Mouse (Mus musculus): ENCODE data around the gene Mtg2. TPM values are rescaled to one million over a fixed set of nuclear protein-coding genes. Genes with fewer than 3 reads are reported as not detected.

The Mtg2 gene
- polyA plus RNA-seq, 1 experiment from 2014 or later = 24.6 TPM

- no peak overlapping the region for H3K4me3 ChIP-seq (ENCODE audit: low read length)
- H3K36me3 ChIP-seq (ENCODE audit: control insufficient read depth, insufficient read depth, low read length) = no peaks in the 10 kb centered on the region
- peaks cover 42% of the 10 kb centered on the region for H3K27me3 ChIP-seq (ENCODE audit: control insufficient read depth, insufficient read depth, low read length)
- H3K9ac ChIP-seq (ENCODE audit: low read depth, low read length) = no peak overlapping the region
- H3K4me1 ChIP-seq (ENCODE audit: control insufficient read depth, insufficient read depth, low read length) = peaks cover 7% of the 10 kb centered on the region; the same call in 1 of the 2 replicates
- no peaks in the 10 kb centered on the region for H3K9me3 ChIP-seq (ENCODE audit: control insufficient read depth, low read length)
- no peak for ATAC-seq (ENCODE audit: low FRiP score, low TSS enrichment)
- H3K27ac ChIP-seq (ENCODE audit: low read depth, low read length) = no peak overlapping the region
- no peak overlapping the region for H3K4me2 ChIP-seq (replicated peaks; ENCODE audit: low read depth, low read length)
- 70% methylated on average over 4 of the region's 4 CpGs for WGBS
These were observed 36.7 kb downstream of the Mtg2 start for GRCm38 (mm10) chr2:180107081-180107480.

DNA sequence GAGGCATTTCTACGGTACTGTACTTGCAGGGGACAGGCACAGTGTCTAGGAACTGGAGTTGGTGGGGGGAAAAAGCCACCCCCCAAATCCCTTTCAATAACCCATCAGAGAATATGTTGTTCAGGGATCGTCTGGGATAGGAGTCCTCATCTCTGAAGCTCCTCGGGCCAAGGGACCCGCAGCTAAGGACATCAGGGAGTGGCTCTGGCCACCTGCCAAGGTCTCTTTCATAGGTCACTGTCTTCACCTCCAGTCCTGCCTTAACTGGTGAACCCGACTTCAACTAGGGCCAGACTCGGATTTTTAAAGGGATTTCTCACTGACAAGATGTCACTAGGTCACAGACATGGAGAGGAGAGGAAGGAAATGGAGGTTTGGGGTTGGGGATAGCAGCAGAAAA, 37.9 kb downstream of the Mtg2 start:
- H3K36me3 ChIP-seq (ENCODE audit: control insufficient read depth, insufficient read depth, low read length) = no peaks in the 10 kb centered on the region
- H3K4me3 ChIP-seq (ENCODE audit: low read length) = no peak overlapping the region
- no peak for ATAC-seq (ENCODE audit: low FRiP score, low TSS enrichment)
- WGBS = 57% methylated on average over 6 of the region's 6 CpGs
- H3K9ac ChIP-seq (ENCODE audit: low read depth, low read length) = no peak overlapping the region
- H3K27me3 ChIP-seq (ENCODE audit: control insufficient read depth, insufficient read depth, low read length) = peaks cover 30% of the 10 kb centered on the region
- no peak overlapping the region for H3K4me2 ChIP-seq (replicated peaks; ENCODE audit: low read depth, low read length)
- no peak overlapping the region for H3K27ac ChIP-seq (ENCODE audit: low read depth, low read length)
- H3K4me1 ChIP-seq (ENCODE audit: control insufficient read depth, insufficient read depth, low read length) = peaks cover 7% of the 10 kb centered on the region; the same call in 1 of the 2 replicates
- H3K9me3 ChIP-seq (ENCODE audit: control insufficient read depth, low read length) = no peaks in the 10 kb centered on the region

GRCm38 (mm10) chr2:180113909-180114890, 43.8 kb downstream of the Mtg2 start:
- no peak overlapping the region for H3K9ac ChIP-seq (ENCODE audit: low read depth, low read length)
- no peaks in the 10 kb centered on the region for H3K27me3 ChIP-seq (ENCODE audit: control insufficient read depth, insufficient read depth, low read length)
- no peak for ATAC-seq (ENCODE audit: low FRiP score, low TSS enrichment)
- no peaks in the 10 kb centered on the region for H3K9me3 ChIP-seq (ENCODE audit: control insufficient read depth, low read length)
- H3K4me3 ChIP-seq (ENCODE audit: low read length) = no peak overlapping the region
- 56% methylated on average over 17 of the region's 17 CpGs for WGBS
- H3K27ac ChIP-seq (ENCODE audit: low read depth, low read length) = no peak overlapping the region
- H3K4me1 ChIP-seq (ENCODE audit: control insufficient read depth, insufficient read depth, low read length) = peaks cover 11% of the 10 kb centered on the region
- no peaks in the 10 kb centered on the region for H3K36me3 ChIP-seq (ENCODE audit: control insufficient read depth, insufficient read depth, low read length)
- no peak overlapping the region for H3K4me2 ChIP-seq (replicated peaks; ENCODE audit: low read depth, low read length)

- no peak overlapping the region for H3K4me3 ChIP-seq (ENCODE audit: low read length)
- no peaks in the 10 kb centered on the region for H3K27me3 ChIP-seq (ENCODE audit: control insufficient read depth, insufficient read depth, low read length)
- H3K9me3 ChIP-seq (ENCODE audit: control insufficient read depth, low read length) = no peaks in the 10 kb centered on the region
- H3K9ac ChIP-seq (ENCODE audit: low read depth, low read length) = no peak overlapping the region
- no peak overlapping the region for H3K27ac ChIP-seq (ENCODE audit: low read depth, low read length)
- no peaks in the 10 kb centered on the region for H3K36me3 ChIP-seq (ENCODE audit: control insufficient read depth, insufficient read depth, low read length)
- ATAC-seq (ENCODE audit: low FRiP score, low TSS enrichment) = no peak
- H3K4me2 ChIP-seq (replicated peaks; ENCODE audit: low read depth, low read length) = no peak overlapping the region
- H3K4me1 ChIP-seq (ENCODE audit: control insufficient read depth, insufficient read depth, low read length) = peaks cover 15% of the 10 kb centered on the region
- 10% methylated on average over 6 of the region's 6 CpGs for WGBS
These were observed 44.9 kb downstream of the Mtg2 start for GRCm38 (mm10) chr2:180115279-180115678.

- no peak overlapping the region for H3K4me2 ChIP-seq (replicated peaks; ENCODE audit: low read depth, low read length)
- ATAC-seq (ENCODE audit: low FRiP score, low TSS enrichment) = no peak
- H3K9ac ChIP-seq (ENCODE audit: low read depth, low read length) = no peak overlapping the region
- H3K27me3 ChIP-seq (ENCODE audit: control insufficient read depth, insufficient read depth, low read length) = no peaks in the 10 kb centered on the region
- H3K9me3 ChIP-seq (ENCODE audit: control insufficient read depth, low read length) = no peaks in the 10 kb centered on the region
- WGBS = 74% methylated on average over 10 of the region's 10 CpGs
- no peaks in the 10 kb centered on the region for H3K36me3 ChIP-seq (ENCODE audit: control insufficient read depth, insufficient read depth, low read length)
- peaks cover 16% of the 10 kb centered on the region for H3K4me1 ChIP-seq (ENCODE audit: control insufficient read depth, insufficient read depth, low read length)
- no peak overlapping the region for H3K27ac ChIP-seq (ENCODE audit: low read depth, low read length)
- no peak overlapping the region for H3K4me3 ChIP-seq (ENCODE audit: low read length)
These were observed 45.7 kb downstream of the Mtg2 start for GRCm38 (mm10) chr2:180116081-180116493.

- ATAC-seq (ENCODE audit: low FRiP score, low TSS enrichment) = no peak
- Histone ChIP-seq H3K36me3 (ENCODE audit: control insufficient read depth, insufficient read depth, low read length) (no peaks in the 10 kb centered on the region), H3K27me3 (ENCODE audit: control insufficient read depth, insufficient read depth, low read length) (no peaks in the 10 kb centered on the region), H3K4me1 (ENCODE audit: control insufficient read depth, insufficient read depth, low read length) (peaks cover 16% of the 10 kb centered on the region), H3K4me2 (replicated peaks; ENCODE audit: low read depth, low read length) (no peak overlapping the region), H3K9me3 (ENCODE audit: control insufficient read depth, low read length) (no peaks in the 10 kb centered on the region), H3K4me3 (ENCODE audit: low read length) (no peak overlapping the region), H3K9ac (ENCODE audit: low read depth, low read length) (no peak overlapping the region), H3K27ac (ENCODE audit: low read depth, low read length) (no peak overlapping the region)
- 75% methylated on average over 8 of the region's 8 CpGs for WGBS
These were observed 46.5 kb downstream of the Mtg2 start for GRCm38 (mm10) chr2:180116741-180117484.

- H3K4me1 ChIP-seq (ENCODE audit: control insufficient read depth, insufficient read depth, low read length) = peaks cover 16% of the 10 kb centered on the region
- H3K9me3 ChIP-seq (ENCODE audit: control insufficient read depth, low read length) = no peaks in the 10 kb centered on the region
- no peak overlapping the region for H3K4me3 ChIP-seq (ENCODE audit: low read length)
- H3K27ac ChIP-seq (ENCODE audit: low read depth, low read length) = no peak overlapping the region
- no peak for ATAC-seq (ENCODE audit: low FRiP score, low TSS enrichment)
- no peaks in the 10 kb centered on the region for H3K27me3 ChIP-seq (ENCODE audit: control insufficient read depth, insufficient read depth, low read length)
- 12% methylated on average over 13 of the region's 13 CpGs for WGBS
- H3K9ac ChIP-seq (ENCODE audit: low read depth, low read length) = no peak overlapping the region; the same call in 1 of the 2 replicates
- H3K36me3 ChIP-seq (ENCODE audit: control insufficient read depth, insufficient read depth, low read length) = no peaks in the 10 kb centered on the region
- no peak overlapping the region for H3K4me2 ChIP-seq (replicated peaks; ENCODE audit: low read depth, low read length)
These were observed 47.3 kb downstream of the Mtg2 start for GRCm38 (mm10) chr2:180117485-180118194.

DNA sequence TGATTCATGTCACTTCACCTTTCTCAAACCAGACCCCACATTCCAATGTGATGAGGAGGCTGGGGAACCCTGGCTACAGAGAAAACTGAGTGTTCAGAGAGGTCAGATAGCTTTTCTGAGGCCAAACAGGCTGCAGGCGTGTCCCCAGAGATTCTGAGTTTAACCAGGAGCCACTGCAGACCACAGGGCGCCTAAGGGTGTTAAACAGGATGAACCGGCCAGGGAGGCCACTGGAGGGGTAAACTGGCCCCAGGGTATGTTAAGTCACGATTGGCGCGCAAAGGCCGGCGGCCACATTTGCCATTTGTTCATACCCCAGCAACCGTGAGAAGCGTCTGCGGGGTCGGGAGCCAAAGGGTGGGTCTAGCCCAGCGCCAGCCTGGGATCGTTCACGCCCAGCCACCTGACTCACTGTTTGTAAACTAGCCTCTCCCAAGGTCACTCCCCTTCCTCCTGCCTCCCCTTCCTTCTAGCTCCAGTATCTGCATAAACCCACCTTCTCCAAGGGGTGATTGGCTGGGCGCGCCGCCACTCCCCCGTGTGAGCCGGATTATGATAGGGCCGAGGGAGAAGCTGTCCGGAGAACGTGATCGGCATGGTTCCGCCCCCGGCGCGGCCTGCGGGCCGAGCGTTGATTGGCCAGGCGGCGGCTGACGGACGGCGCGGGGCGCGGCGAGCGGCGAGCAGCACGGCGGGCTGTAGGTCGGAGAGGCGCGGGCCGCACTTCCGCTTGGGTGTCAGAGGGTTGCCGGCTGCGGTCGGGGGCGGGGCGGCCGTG, 48.5 kb downstream of the Mtg2 start, which contains the start of gene Osbpl2:
Osbpl2 (plus strand) TSS at position 646 of the 778 bp plus-strand sequence.
- no peaks in the 10 kb centered on the region for H3K27me3 ChIP-seq (ENCODE audit: control insufficient read depth, insufficient read depth, low read length)
- WGBS = under 1% methylated on average over 55 of the region's 55 CpGs
- peak within 1 kb of the TSS; percentile 62 for H3K4me2 ChIP-seq (replicated peaks; ENCODE audit: low read depth, low read length)
- ATAC-seq (ENCODE audit: low FRiP score, low TSS enrichment) = peak; percentile 99
- H3K27ac ChIP-seq (ENCODE audit: low read depth, low read length) = peak within 1 kb of the TSS; percentile 1; the same call in 1 of the 2 replicates
- peaks cover 16% of the 10 kb centered on the region for H3K4me1 ChIP-seq (ENCODE audit: control insufficient read depth, insufficient read depth, low read length)
- peak within 1 kb of the TSS; percentile 81 for H3K9ac ChIP-seq (ENCODE audit: low read depth, low read length)
- peaks cover 2% of the 10 kb centered on the region; the same call in 1 of the 2 replicates for H3K9me3 ChIP-seq (ENCODE audit: control insufficient read depth, low read length)
- peak within 1 kb of the TSS; percentile 84 for H3K4me3 ChIP-seq (ENCODE audit: low read length)
- H3K36me3 ChIP-seq (ENCODE audit: control insufficient read depth, insufficient read depth, low read length) = no peaks in the 10 kb centered on the region; the same call in 1 of the 2 replicates

Data from kidney, embryonic 14.5 days (tissue).